Mouse (Mus musculus) heart, embryonic 11.5 days (tissue): ENCODE results near the gene Zkscan16. TPM values are rescaled to one million over a fixed set of nuclear protein-coding genes. Genes with fewer than 3 reads are reported as not detected.

Source experiments
- ATAC-seq: fragments of 200-750 bp; cut with Nextera tagmentation; replicated peaks from 2 replicates; pipeline ENCODE4 v1.8.0; 2017; ENCODE audit warnings: moderate library complexity; ENCODE audit not compliant: insufficient number of reproducible peaks, low FRiP score, low TSS enrichment
- H3K27ac ChIP-seq: fragments of 300-500 bp; sonication (generic); 2 replicates; pipeline ENCODE4 v1.5.1; 2014; ENCODE audit warnings: mild to moderate bottlenecking, low read depth, low read length
- H3K27me3 ChIP-seq: fragments of 300-500 bp; sonication (generic); 2 replicates; pipeline ENCODE4 v1.6.1; 2014; ENCODE audit warnings: mild to moderate bottlenecking, low read length, mixed read lengths; ENCODE audit not compliant: control insufficient read depth, insufficient read depth
- H3K36me3 ChIP-seq: fragments of 300-500 bp; sonication (generic); 2 replicates; pipeline ENCODE4 v1.6.1; 2014; ENCODE audit warnings: mild to moderate bottlenecking, low read length, moderate library complexity, mixed read lengths; ENCODE audit not compliant: control insufficient read depth, insufficient read depth
- H3K4me1 ChIP-seq: fragments of 300-500 bp; sonication (generic); 2 replicates; pipeline ENCODE4 v1.6.1; 2014; ENCODE audit warnings: low read length; ENCODE audit not compliant: control insufficient read depth, insufficient read depth
- H3K4me2 ChIP-seq: fragments of 300-500 bp; sonication (generic); 2 replicates; pipeline ENCODE4 v1.6.1; 2014; ENCODE audit warnings: mild to moderate bottlenecking, moderate library complexity
- H3K4me3 ChIP-seq: fragments of 300-500 bp; sonication (generic); 2 replicates; pipeline ENCODE4 v1.5.1; 2014; ENCODE audit warnings: low read depth, low read length
- H3K9ac ChIP-seq: fragments of 300-500 bp; sonication (generic); 2 replicates; pipeline ENCODE4 v1.6.1; 2014; ENCODE audit warnings: mild to moderate bottlenecking, low read depth, low read length, moderate library complexity
- H3K9me3 ChIP-seq: fragments of 300-500 bp; sonication (generic); replicated peaks from 2 replicates; pipeline ENCODE4 v1.6.1; 2016; ENCODE audit warnings: low read length; ENCODE audit not compliant: control insufficient read depth
- WGBS: fragments of 180-500 bp; shearing (Covaris S2); extraction: QIAGEN DNeasy Blood & Tissue Kit; methylation state at CpG from one replicate; pipeline ENCODE4 v1.1.7; 2014; ENCODE audit not compliant: insufficient replicate concordance; 5-methylcytosine and 5-hydroxymethylcytosine counted together
- polyA plus RNA-seq: library from polyadenylated mRNA; unstranded; fragments of >200 nt; fragmentation: Nextera tagmentation; extraction: Ambion mirVana; gene quantifications from 2 replicates; pipeline ENCODE4 v1.2.1, GENCODE M21; 2014

The Zkscan16 gene
- polyA plus RNA-seq, 1 experiment from 2014 or later = 0.20 TPM

- no peak overlapping the region for H3K4me3 ChIP-seq
- WGBS = 80% methylated on average over 6 of the region's 6 CpGs
- no peak for ATAC-seq
- no peak overlapping the region for H3K27ac ChIP-seq
- H3K36me3 ChIP-seq = no peaks in the 10 kb centered on the region
- peaks cover 5% of the 10 kb centered on the region; the same call in 1 of the 2 replicates for H3K4me1 ChIP-seq
- no peaks in the 10 kb centered on the region for H3K9me3 ChIP-seq
- no peak overlapping the region for H3K4me2 ChIP-seq
- no peaks in the 10 kb centered on the region for H3K27me3 ChIP-seq
- no peak overlapping the region for H3K9ac ChIP-seq
Observed at GRCm38 (mm10) chr4:58932541-58932940, 10.9 kb upstream of the Zkscan16 start.

GRCm38 (mm10) chr4:58934308-58934707 is 9.1 kb upstream of the Zkscan16 start:
- WGBS = 71% methylated on average over 4 of the region's 4 CpGs
- Histone ChIP-seq H3K4me3 (no peak overlapping the region), H3K9ac (no peak overlapping the region), H3K27me3 (no peaks in the 10 kb centered on the region), H3K27ac (no peak overlapping the region), H3K4me1 (peaks cover 5% of the 10 kb centered on the region; the same call in 1 of the 2 replicates), H3K4me2 (no peak overlapping the region), H3K9me3 (no peaks in the 10 kb centered on the region), H3K36me3 (no peaks in the 10 kb centered on the region)
- ATAC-seq = no peak

GRCm38 (mm10) chr4:58934746-58935476 is 8.5 kb upstream of the Zkscan16 start:
- Histone ChIP-seq H3K4me3 (no peak overlapping the region), H3K4me1 (peaks cover 5% of the 10 kb centered on the region; the same call in 1 of the 2 replicates), H3K4me2 (peak overlapping the region; percentile 20; the same call in 1 of the 2 replicates), H3K36me3 (no peaks in the 10 kb centered on the region), H3K9ac (no peak overlapping the region), H3K27ac (no peak overlapping the region), H3K27me3 (no peaks in the 10 kb centered on the region), H3K9me3 (no peaks in the 10 kb centered on the region)
- 29% methylated on average over 15 of the region's 15 CpGs for WGBS
- no peak for ATAC-seq

GRCm38 (mm10) chr4:58935846-58936245 is 7.6 kb upstream of the Zkscan16 start:
- Histone ChIP-seq H3K27me3 (no peaks in the 10 kb centered on the region), H3K4me3 (no peak overlapping the region), H3K9ac (no peak overlapping the region), H3K36me3 (no peaks in the 10 kb centered on the region), H3K27ac (no peak overlapping the region), H3K9me3 (no peaks in the 10 kb centered on the region), H3K4me1 (peaks cover 5% of the 10 kb centered on the region; the same call in 1 of the 2 replicates), H3K4me2 (no peak overlapping the region)
- WGBS = 71% methylated on average over 3 of the region's 3 CpGs
- no peak for ATAC-seq

GRCm38 (mm10) chr4:58941638-58942037 is 1.8 kb upstream of the Zkscan16 start:
- Histone ChIP-seq H3K9me3 (no peaks in the 10 kb centered on the region), H3K4me1 (no peaks in the 10 kb centered on the region; the same call in 1 of the 2 replicates), H3K4me3 (no peak overlapping the region), H3K27me3 (peaks cover 12% of the 10 kb centered on the region; the same call in 1 of the 2 replicates), H3K27ac (no peak overlapping the region), H3K4me2 (no peak overlapping the region), H3K36me3 (no peaks in the 10 kb centered on the region), H3K9ac (no peak overlapping the region)
- no peak for ATAC-seq

- peak overlapping the region; percentile 73; the same call in 1 of the 2 replicates for H3K9ac ChIP-seq
- no peak for ATAC-seq
- H3K4me2 ChIP-seq = peak overlapping the region; percentile 91
- no peaks in the 10 kb centered on the region for H3K9me3 ChIP-seq
- H3K27me3 ChIP-seq = peaks cover 12% of the 10 kb centered on the region; the same call in 1 of the 2 replicates
- no peaks in the 10 kb centered on the region for H3K36me3 ChIP-seq
- no peaks in the 10 kb centered on the region; the same call in 1 of the 2 replicates for H3K4me1 ChIP-seq
- WGBS = 66% methylated on average over 4 of the region's 4 CpGs
- peak overlapping the region; percentile 79 for H3K4me3 ChIP-seq
- H3K27ac ChIP-seq = no peak overlapping the region
Observed at GRCm38 (mm10) chr4:58942942-58943341, 486 bp upstream of the Zkscan16 start.

GRCm38 (mm10) chr4:58944206-58944553 is 752 bp downstream of the Zkscan16 start:
- peak overlapping the region; percentile 73; the same call in 1 of the 2 replicates for H3K9ac ChIP-seq
- H3K27me3 ChIP-seq = peaks cover 12% of the 10 kb centered on the region; the same call in 1 of the 2 replicates
- H3K27ac ChIP-seq = no peak overlapping the region
- ATAC-seq = no peak
- H3K9me3 ChIP-seq = no peaks in the 10 kb centered on the region
- peak overlapping the region; percentile 79 for H3K4me3 ChIP-seq
- H3K4me2 ChIP-seq = peak overlapping the region; percentile 91
- H3K36me3 ChIP-seq = no peaks in the 10 kb centered on the region
- 17% methylated on average over 6 of the region's 6 CpGs for WGBS
- H3K4me1 ChIP-seq = no peaks in the 10 kb centered on the region; the same call in 1 of the 2 replicates

GRCm38 (mm10) chr4:58944695-58945094 is 1.3 kb downstream of the Zkscan16 start:
- no peaks in the 10 kb centered on the region for H3K36me3 ChIP-seq
- H3K9me3 ChIP-seq = no peaks in the 10 kb centered on the region
- H3K9ac ChIP-seq = no peak overlapping the region
- no peak overlapping the region for H3K4me3 ChIP-seq
- WGBS = 59% methylated on average over 5 of the region's 5 CpGs
- H3K27me3 ChIP-seq = peaks cover 12% of the 10 kb centered on the region; the same call in 1 of the 2 replicates
- H3K27ac ChIP-seq = no peak overlapping the region
- H3K4me2 ChIP-seq = no peak overlapping the region
- no peaks in the 10 kb centered on the region; the same call in 1 of the 2 replicates for H3K4me1 ChIP-seq
- no peak for ATAC-seq

- no peak overlapping the region for H3K4me3 ChIP-seq
- no peak overlapping the region for H3K27ac ChIP-seq
- H3K36me3 ChIP-seq = no peaks in the 10 kb centered on the region
- no peaks in the 10 kb centered on the region; the same call in 1 of the 2 replicates for H3K4me1 ChIP-seq
- H3K9ac ChIP-seq = no peak overlapping the region
- 76% methylated on average over 4 of the region's 4 CpGs for WGBS
- H3K4me2 ChIP-seq = no peak overlapping the region
- H3K27me3 ChIP-seq = peaks cover 12% of the 10 kb centered on the region; the same call in 1 of the 2 replicates
- ATAC-seq = no peak
- H3K9me3 ChIP-seq = no peaks in the 10 kb centered on the region
Observed at GRCm38 (mm10) chr4:58948391-58948790, 5.0 kb downstream of the Zkscan16 start.
